Mouse (Mus musculus): ENCODE results near the gene Acin1.

Gene Acin1

DNA sequence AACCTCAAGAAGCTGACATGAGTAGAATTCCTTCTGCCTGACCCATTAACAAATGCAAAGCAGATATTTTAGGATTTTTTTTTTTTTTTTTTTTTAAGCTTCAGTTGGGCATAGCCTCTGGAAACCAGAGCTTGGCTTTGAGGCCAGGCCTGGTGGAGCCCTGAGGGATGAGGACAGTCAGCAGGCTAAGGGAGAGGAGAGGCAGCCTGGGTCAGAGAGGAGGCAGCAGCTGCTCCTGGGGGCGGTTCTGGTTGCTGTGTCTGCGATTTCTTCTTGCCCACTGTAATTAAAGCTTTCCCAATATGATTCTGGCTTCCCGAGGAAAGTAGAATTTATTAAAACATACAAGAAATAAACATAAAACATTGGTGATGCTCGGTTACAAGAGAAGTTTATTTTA is 77.5 kb downstream of the Acin1 start:
- no peak for DNase-seq (ENCODE audit: inconsistent ontology term)

DNA sequence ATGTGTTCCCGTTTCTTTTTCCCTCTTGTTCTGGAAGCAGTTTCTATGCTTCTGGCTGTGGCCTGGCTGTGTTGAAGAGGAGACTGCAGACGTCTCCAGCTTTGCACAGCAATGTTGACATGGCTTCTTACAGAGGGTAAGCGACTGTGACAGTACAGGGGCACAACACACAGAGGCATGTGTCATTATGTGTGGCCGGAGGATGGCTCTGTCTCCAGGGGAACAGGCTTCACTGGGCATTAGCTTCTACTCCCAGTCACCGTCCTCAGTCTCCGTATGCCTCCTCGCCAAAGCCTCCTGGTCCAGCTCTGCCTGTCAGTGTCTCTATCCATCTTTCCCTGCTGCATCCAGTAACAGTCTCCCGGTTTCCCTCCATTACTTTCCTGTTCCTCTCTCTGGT is 79.5 kb downstream of the Acin1 start:
- DNase-seq (ENCODE audit: inconsistent ontology term): no peak

GRCm38 (mm10) chr14:54605752-54606321 is 80.9 kb downstream of the Acin1 start, which contains the start of gene 4931414P19Rik:
TSS of gene 4931414P19Rik (minus strand) at chr14:54605993.
- DNase-seq (ENCODE audit: inconsistent ontology term): peak; percentile 76

GRCm38 (mm10) chr14:54603686-54604085 is 83.0 kb downstream of the Acin1 start:
- no peak for DNase-seq (ENCODE audit: inconsistent ontology term)

DNA sequence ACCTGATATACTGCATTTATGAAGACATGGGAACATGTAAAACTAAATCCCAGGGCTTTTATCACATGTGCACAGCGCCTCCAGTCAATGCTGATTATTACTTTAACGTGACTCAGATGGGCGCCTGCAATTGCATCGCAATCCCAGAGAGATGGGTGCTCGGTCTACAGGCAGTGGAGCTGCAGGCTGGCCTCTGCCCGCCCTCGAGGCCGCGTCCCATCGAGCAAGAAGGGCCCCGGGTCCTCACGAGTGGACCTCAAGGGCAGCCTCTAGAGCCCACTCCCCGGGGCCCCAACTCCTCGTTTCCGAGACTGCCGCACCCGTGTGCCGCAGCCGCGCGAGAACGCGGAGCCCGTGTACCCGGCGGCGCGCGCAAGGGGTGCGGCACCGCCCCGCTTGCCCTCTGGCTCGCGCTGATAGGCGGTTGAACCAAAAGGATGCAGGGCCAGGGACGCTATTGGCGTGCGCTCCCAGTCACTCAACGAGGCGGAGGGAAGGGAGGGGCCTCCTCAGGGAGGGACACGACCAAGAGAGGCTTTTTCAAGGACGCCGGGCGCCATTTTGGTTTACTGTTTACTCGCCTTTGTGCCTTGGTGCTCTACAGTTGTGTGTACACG is 83.6 kb downstream of the Acin1 start:
- DNase-seq (ENCODE audit: inconsistent ontology term): peak; percentile 98

DNA sequence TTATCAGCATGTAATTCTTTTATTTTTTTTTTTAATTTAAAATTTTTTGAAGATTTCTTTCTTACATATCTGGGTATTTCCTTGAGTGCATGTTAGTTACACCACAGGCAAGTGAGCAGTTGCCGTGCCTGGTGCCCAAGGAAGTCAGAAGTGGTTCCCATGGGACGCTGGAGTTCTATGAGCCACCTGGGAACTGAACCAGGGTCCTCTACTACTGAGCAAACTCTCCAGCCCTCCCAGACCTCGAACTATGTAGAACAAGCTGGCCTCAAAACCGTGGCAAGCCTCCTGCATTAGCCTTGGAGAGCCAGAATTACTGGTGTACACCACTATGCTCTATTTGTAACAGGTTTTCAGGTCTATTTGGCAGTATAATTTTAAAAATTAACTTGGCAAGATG is 84.1 kb downstream of the Acin1 start:
- no peak for DNase-seq (ENCODE audit: inconsistent ontology term)

GRCm38 (mm10) chr14:54601601-54602000 is 85.1 kb downstream of the Acin1 start:
- no peak for DNase-seq (ENCODE audit: inconsistent ontology term)

- DNase-seq (ENCODE audit: inconsistent ontology term): no peak
Observed at GRCm38 (mm10) chr14:54597084-54597483, 89.6 kb downstream of the Acin1 start.

DNA sequence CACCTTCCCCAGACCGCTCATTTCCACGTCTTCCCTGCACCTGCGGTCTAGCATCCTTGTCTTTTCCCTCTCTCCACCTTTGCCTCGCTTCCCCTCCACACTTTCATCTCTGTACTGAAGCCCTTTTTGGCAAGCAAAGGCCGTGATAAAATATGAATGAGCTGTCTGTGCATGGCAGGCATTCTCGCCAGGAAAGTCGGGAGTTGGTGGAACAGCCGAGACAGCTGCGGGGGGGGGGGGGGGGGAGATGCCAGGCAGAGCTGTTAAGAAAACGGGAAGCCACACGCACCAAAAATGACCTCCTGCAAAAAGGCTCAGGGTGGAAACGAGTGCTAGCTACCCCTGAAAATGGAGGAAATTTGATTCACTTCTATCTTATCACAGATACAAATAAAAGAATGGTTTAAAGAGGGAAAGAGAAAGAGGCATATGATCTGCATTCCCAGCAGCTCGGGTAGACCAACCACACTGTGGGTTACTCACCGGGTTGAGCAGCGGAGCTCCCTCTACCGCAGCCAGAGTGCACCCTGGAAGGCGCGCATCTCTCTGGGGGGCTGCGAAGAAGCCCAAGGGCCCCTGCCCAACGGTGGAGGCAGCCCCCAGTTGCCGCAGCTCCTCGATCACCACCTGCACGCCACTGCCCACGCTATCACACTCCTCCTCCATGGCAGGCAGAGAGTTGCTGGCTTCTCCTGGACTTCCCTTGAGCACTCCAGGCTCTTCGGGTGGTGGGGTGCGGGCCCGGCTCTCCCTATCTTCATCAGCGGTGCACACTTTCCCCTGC is 91.9 kb downstream of the Acin1 start:
- peak; percentile 20 for DNase-seq (ENCODE audit: inconsistent ontology term)

- no peak for DNase-seq (ENCODE audit: inconsistent ontology term)
Observed at GRCm38 (mm10) chr14:54594055-54594454, 92.7 kb downstream of the Acin1 start.

- no peak for DNase-seq (ENCODE audit: inconsistent ontology term)
Observed at GRCm38 (mm10) chr14:54592319-54592934, 94.3 kb downstream of the Acin1 start.

All from Muller cell, postnatal 12 days (primary cell).